Mouse (Mus musculus): ENCODE data around the gene Ptprt. TPM values are rescaled to one million over a fixed set of nuclear protein-coding genes. Genes with fewer than 3 reads are reported as not detected.

Ptprt gene
- polyA plus RNA-seq, 1 experiment from 2014 or later, result 0.61 TPM

GRCm38 (mm10) chr2:162662431-162662970, 1.6 kb upstream of the Ptprt start:
- ATAC-seq (ENCODE audit: insufficient number of reproducible peaks, insufficient read depth, low FRiP score, low read depth), result no peak
- Histone ChIP-seq H3K9ac (ENCODE audit: low read length) (no peak overlapping the region), H3K27me3 (ENCODE audit: control insufficient read depth, insufficient read depth, low read length) (peaks cover 55% of the 10 kb centered on the region), H3K4me1 (ENCODE audit: control insufficient read depth in 2 of 2, insufficient read depth in 2 of 2, low read length in 2 of 2) (peaks cover 0 to 19% of the 10 kb centered on the region in 2 experiments; a peak in 3 of 4 replicates), H3K4me2 (ENCODE audit: low read length) (no peak overlapping the region), H3K9me3 (ENCODE audit: control insufficient read depth, low read length) (no peaks in the 10 kb centered on the region), H3K27ac (replicated peaks in 1 of 2; ENCODE audit: control insufficient read depth in 1 of 2, insufficient read depth in 1 of 2, low read depth in 2 of 2, low read length in 2 of 2) (no peak overlapping the region), H3K36me3 (ENCODE audit: control insufficient read depth, insufficient read depth, low read length) (no peaks in the 10 kb centered on the region), H3K4me3 (ENCODE audit: control insufficient read depth in 1 of 2, insufficient read depth in 1 of 2, low read depth in 1 of 2, low read length in 2 of 2) (no peak overlapping the region)
- 31% methylated on average over 1 of the region's 1 CpGs for WGBS

- no peak for ATAC-seq (ENCODE audit: insufficient number of reproducible peaks, insufficient read depth, low FRiP score, low read depth)
- H3K4me3 ChIP-seq (ENCODE audit: control insufficient read depth in 1 of 2, insufficient read depth in 1 of 2, low read depth in 1 of 2, low read length in 2 of 2), result no peak overlapping the region
These were observed 786 bp upstream of the Ptprt start for GRCm38 (mm10) chr2:162661733-162662132.

GRCm38 (mm10) chr2:162660231-162660940, 561 bp downstream of the Ptprt start:
- Histone ChIP-seq H3K36me3 (ENCODE audit: control insufficient read depth, insufficient read depth, low read length) (no peaks in the 10 kb centered on the region), H3K4me3 (ENCODE audit: control insufficient read depth in 1 of 2, insufficient read depth in 1 of 2, low read depth in 1 of 2, low read length in 2 of 2) (peak overlapping the region; percentile 50 to 55), H3K4me1 (ENCODE audit: control insufficient read depth in 2 of 2, insufficient read depth in 2 of 2, low read length in 2 of 2) (peaks cover 0 to 19% of the 10 kb centered on the region in 2 experiments; a peak in 3 of 4 replicates), H3K27me3 (ENCODE audit: control insufficient read depth, insufficient read depth, low read length) (peaks cover 67% of the 10 kb centered on the region), H3K27ac (replicated peaks in 1 of 2; ENCODE audit: control insufficient read depth in 1 of 2, insufficient read depth in 1 of 2, low read depth in 2 of 2, low read length in 2 of 2) (no peak overlapping the region), H3K9ac (ENCODE audit: low read length) (peak overlapping the region; percentile 46; the same call in 1 of the 2 replicates), H3K9me3 (ENCODE audit: control insufficient read depth, low read length) (no peaks in the 10 kb centered on the region), H3K4me2 (ENCODE audit: low read length) (peak overlapping the region; percentile 97)
- under 1% methylated on average over 54 of the region's 57 CpGs for WGBS
- ATAC-seq (ENCODE audit: insufficient number of reproducible peaks, insufficient read depth, low FRiP score, low read depth), result no peak

More at GRCm38 (mm10) chr2:162661733-162662132, 786 bp upstream of the Ptprt start:
- H3K27me3 ChIP-seq (ENCODE audit: control insufficient read depth, insufficient read depth, low read length), result peaks cover 62% of the 10 kb centered on the region
- no peaks in the 10 kb centered on the region for H3K9me3 ChIP-seq (ENCODE audit: control insufficient read depth, low read length)
- WGBS, result 16% methylated on average over 4 of the region's 4 CpGs
- no peak overlapping the region for H3K9ac ChIP-seq (ENCODE audit: low read length)
- H3K36me3 ChIP-seq (ENCODE audit: control insufficient read depth, insufficient read depth, low read length), result no peaks in the 10 kb centered on the region
- H3K27ac ChIP-seq (replicated peaks in 1 of 2; ENCODE audit: control insufficient read depth in 1 of 2, insufficient read depth in 1 of 2, low read depth in 2 of 2, low read length in 2 of 2), result no peak overlapping the region
- peaks cover 0 to 19% of the 10 kb centered on the region in 2 experiments; a peak in 3 of 4 replicates for H3K4me1 ChIP-seq (ENCODE audit: control insufficient read depth in 2 of 2, insufficient read depth in 2 of 2, low read length in 2 of 2)
- H3K4me2 ChIP-seq (ENCODE audit: low read length), result peak overlapping the region; percentile 97; the same call in 1 of the 2 replicates

GRCm38 (mm10) chr2:162658997-162659396, 1.9 kb downstream of the Ptprt start:
- Histone ChIP-seq H3K4me2 (ENCODE audit: low read length) (peak overlapping the region; percentile 97), H3K4me3 (ENCODE audit: control insufficient read depth in 1 of 2, insufficient read depth in 1 of 2, low read depth in 1 of 2, low read length in 2 of 2) (peak overlapping the region; percentile 23 to 55; a peak in 3 of 4 replicates), H3K36me3 (ENCODE audit: control insufficient read depth, insufficient read depth, low read length) (no peaks in the 10 kb centered on the region), H3K27ac (replicated peaks in 1 of 2; ENCODE audit: control insufficient read depth in 1 of 2, insufficient read depth in 1 of 2, low read depth in 2 of 2, low read length in 2 of 2) (no peak overlapping the region), H3K27me3 (ENCODE audit: control insufficient read depth, insufficient read depth, low read length) (peaks cover 67% of the 10 kb centered on the region), H3K9ac (ENCODE audit: low read length) (no peak overlapping the region), H3K9me3 (ENCODE audit: control insufficient read depth, low read length) (no peaks in the 10 kb centered on the region), H3K4me1 (ENCODE audit: control insufficient read depth in 2 of 2, insufficient read depth in 2 of 2, low read length in 2 of 2) (peaks cover 0 to 19% of the 10 kb centered on the region in 2 experiments; a peak in 3 of 4 replicates)
- WGBS, result under 1% methylated on average over 18 of the region's 18 CpGs
- no peak for ATAC-seq (ENCODE audit: insufficient number of reproducible peaks, insufficient read depth, low FRiP score, low read depth)

GRCm38 (mm10) chr2:162657541-162657940, 3.4 kb downstream of the Ptprt start:
- ATAC-seq (ENCODE audit: insufficient number of reproducible peaks, insufficient read depth, low FRiP score, low read depth), result no peak
- no peaks in the 10 kb centered on the region for H3K9me3 ChIP-seq (ENCODE audit: control insufficient read depth, low read length)
- no peak overlapping the region for H3K4me2 ChIP-seq (ENCODE audit: low read length)
- H3K36me3 ChIP-seq (ENCODE audit: control insufficient read depth, insufficient read depth, low read length), result no peaks in the 10 kb centered on the region
- H3K4me1 ChIP-seq (ENCODE audit: control insufficient read depth in 2 of 2, insufficient read depth in 2 of 2, low read length in 2 of 2), result peaks cover 0 to 19% of the 10 kb centered on the region in 2 experiments; a peak in 3 of 4 replicates
- H3K27ac ChIP-seq (replicated peaks in 1 of 2; ENCODE audit: control insufficient read depth in 1 of 2, insufficient read depth in 1 of 2, low read depth in 2 of 2, low read length in 2 of 2), result no peak overlapping the region
- H3K27me3 ChIP-seq (ENCODE audit: control insufficient read depth, insufficient read depth, low read length), result peaks cover 55% of the 10 kb centered on the region
- no peak overlapping the region for H3K4me3 ChIP-seq (ENCODE audit: control insufficient read depth in 1 of 2, insufficient read depth in 1 of 2, low read depth in 1 of 2, low read length in 2 of 2)
- WGBS, result 64% methylated on average over 7 of the region's 7 CpGs
- no peak overlapping the region for H3K9ac ChIP-seq (ENCODE audit: low read length)

- H3K4me2 ChIP-seq (ENCODE audit: low read length), result no peak overlapping the region
- no peak overlapping the region for H3K27ac ChIP-seq (replicated peaks in 1 of 2; ENCODE audit: control insufficient read depth in 1 of 2, insufficient read depth in 1 of 2, low read depth in 2 of 2, low read length in 2 of 2)
- H3K4me1 ChIP-seq (ENCODE audit: control insufficient read depth in 2 of 2, insufficient read depth in 2 of 2, low read length in 2 of 2), result peaks cover 0 to 6% of the 10 kb centered on the region in 2 experiments; a peak in 1 of 4 replicates
- no peak for ATAC-seq (ENCODE audit: insufficient number of reproducible peaks, insufficient read depth, low FRiP score, low read depth)
- H3K9me3 ChIP-seq (ENCODE audit: control insufficient read depth, low read length), result no peaks in the 10 kb centered on the region
- H3K27me3 ChIP-seq (ENCODE audit: control insufficient read depth, insufficient read depth, low read length), result peaks cover 24% of the 10 kb centered on the region
- 79% methylated on average over 4 of the region's 4 CpGs for WGBS
- H3K9ac ChIP-seq (ENCODE audit: low read length), result no peak overlapping the region
- H3K4me3 ChIP-seq (ENCODE audit: control insufficient read depth in 1 of 2, insufficient read depth in 1 of 2, low read depth in 1 of 2, low read length in 2 of 2), result no peak overlapping the region
- H3K36me3 ChIP-seq (ENCODE audit: control insufficient read depth, insufficient read depth, low read length), result no peaks in the 10 kb centered on the region
These were observed 6.5 kb downstream of the Ptprt start for GRCm38 (mm10) chr2:162654416-162654815.

GRCm38 (mm10) chr2:162638676-162639075, 22.3 kb downstream of the Ptprt start:
- Histone ChIP-seq H3K4me3 (ENCODE audit: control insufficient read depth in 1 of 2, insufficient read depth in 1 of 2, low read depth in 1 of 2, low read length in 2 of 2) (no peak overlapping the region), H3K27me3 (ENCODE audit: control insufficient read depth, insufficient read depth, low read length) (no peaks in the 10 kb centered on the region), H3K9me3 (ENCODE audit: control insufficient read depth, low read length) (no peaks in the 10 kb centered on the region), H3K9ac (ENCODE audit: low read length) (no peak overlapping the region), H3K4me2 (ENCODE audit: low read length) (no peak overlapping the region), H3K27ac (replicated peaks in 1 of 2; ENCODE audit: control insufficient read depth in 1 of 2, insufficient read depth in 1 of 2, low read depth in 2 of 2, low read length in 2 of 2) (no peak overlapping the region), H3K36me3 (ENCODE audit: control insufficient read depth, insufficient read depth, low read length) (no peaks in the 10 kb centered on the region), H3K4me1 (ENCODE audit: control insufficient read depth in 2 of 2, insufficient read depth in 2 of 2, low read length in 2 of 2) (peaks cover 6 to 27% of the 10 kb centered on the region in 2 experiments)
- WGBS, result 78% methylated on average over 4 of the region's 4 CpGs
- ATAC-seq (ENCODE audit: insufficient number of reproducible peaks, insufficient read depth, low FRiP score, low read depth), result no peak

Measured in heart, embryonic 14.5 days (tissue).